Mouse (Mus musculus): ENCODE data around the gene Nradd. TPM values are rescaled to one million over a fixed set of nuclear protein-coding genes. Genes with fewer than 3 reads are reported as not detected.

Nradd gene
- 4.3 and 5.3 TPM in 2 replicates for polyA plus RNA-seq (2015; fragmentation: Nextera tagmentation; extraction: Ambion mirVana)

DNA sequence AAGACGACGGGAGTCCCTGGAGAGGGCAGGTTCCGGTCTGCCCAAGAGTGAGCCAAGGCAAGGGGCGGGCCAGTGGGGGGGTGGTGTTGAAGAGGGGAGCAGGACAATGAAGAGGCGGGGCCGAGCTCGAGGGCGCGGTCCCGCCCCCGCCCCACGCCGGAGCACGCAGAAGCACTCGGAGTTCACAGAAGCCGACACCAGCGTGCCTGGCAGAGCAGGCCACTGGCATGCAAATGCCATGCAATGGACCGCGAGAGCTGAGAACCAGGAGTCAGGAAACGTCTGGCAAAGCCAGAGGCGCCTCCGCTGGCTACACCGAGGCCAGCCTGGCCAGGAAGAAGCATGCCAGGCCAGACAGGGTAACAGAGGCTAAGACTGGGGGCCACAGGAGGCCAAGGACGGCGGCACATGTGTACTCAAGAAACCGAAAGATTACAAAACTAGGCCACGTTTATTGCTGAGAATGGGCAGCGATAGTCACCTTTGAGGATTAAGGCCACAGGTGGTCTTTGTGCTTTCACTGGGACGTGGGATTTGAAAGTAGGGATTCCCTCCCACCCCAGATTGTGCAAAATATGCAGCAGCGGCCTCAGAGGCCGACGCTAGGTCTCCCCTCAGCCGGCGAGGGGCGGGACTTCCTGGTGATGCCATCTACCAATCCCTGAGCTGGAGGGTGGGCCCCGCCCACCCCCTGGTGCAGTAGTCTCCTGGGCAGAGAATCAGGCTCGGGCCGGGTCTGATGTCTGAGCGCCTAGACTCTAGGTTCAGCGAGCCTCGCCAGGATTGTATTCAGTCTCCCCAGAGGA lies at the start of gene Nradd:
Gene Nradd, minus strand, starts transcription at position 92 of the 806 bp plus-strand sequence.
- DNase-seq (ENCODE audit: low spot score): peak; percentile 22

- no peak for DNase-seq (ENCODE audit: low spot score)
Observed at GRCm38 (mm10) chr9:110673107-110673752, 49.0 kb upstream of the Nradd start.

- peak; percentile 43 for DNase-seq (ENCODE audit: low spot score)
Observed at GRCm38 (mm10) chr9:110672462-110673106, 48.3 kb upstream of the Nradd start.

GRCm38 (mm10) chr9:110669785-110670184 lies 45.5 kb upstream of the Nradd start:
- no peak for DNase-seq (ENCODE audit: low spot score)

GRCm38 (mm10) chr9:110668601-110669293 lies 44.5 kb upstream of the Nradd start:
- DNase-seq (ENCODE audit: low spot score): no peak

- DNase-seq (ENCODE audit: low spot score): peak; percentile 27
Observed at GRCm38 (mm10) chr9:110667219-110667836, 43.1 kb upstream of the Nradd start.

DNA sequence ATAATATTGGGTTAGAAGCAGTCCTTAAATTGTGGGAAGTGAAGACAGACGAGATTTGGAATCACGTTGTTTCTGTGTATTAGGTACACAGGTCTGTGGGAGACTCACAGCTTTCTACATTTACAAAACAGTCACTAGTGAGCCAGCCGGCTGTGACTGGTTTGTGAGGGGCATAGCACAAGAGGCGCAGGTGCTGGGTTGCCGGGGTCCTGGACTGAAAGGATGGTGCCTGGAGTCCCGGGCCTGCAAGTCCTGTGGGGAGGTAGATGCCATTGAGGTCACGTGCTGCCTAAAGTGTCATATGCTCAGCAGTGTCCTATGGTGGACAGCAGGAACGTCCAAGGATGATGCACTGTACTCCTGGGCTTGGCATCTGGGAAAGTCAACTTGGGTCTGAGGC lies 42.1 kb upstream of the Nradd start:
- DNase-seq (ENCODE audit: low spot score): peak; percentile 27

DNA sequence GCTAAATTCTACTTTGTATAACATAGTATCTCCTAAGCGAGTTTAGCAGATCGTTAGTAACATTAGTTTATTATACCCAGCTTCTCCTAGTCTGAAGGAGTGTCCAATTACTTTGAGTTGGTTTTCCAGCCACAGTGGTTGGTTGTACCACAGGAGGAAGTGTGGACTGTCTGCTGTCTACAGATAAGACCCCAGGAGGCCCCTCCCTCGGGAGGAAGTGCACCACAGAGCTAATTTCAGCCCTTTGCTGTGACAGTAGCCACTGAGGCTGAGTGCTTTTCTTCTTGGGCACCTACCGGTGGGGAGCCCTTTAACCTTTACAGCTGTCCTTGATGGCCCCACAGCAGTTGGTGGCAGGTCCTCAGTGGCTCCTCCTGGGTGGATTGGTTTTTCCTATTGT lies 41.7 kb upstream of the Nradd start:
- peak; percentile 35 for DNase-seq (ENCODE audit: low spot score)

- no peak for DNase-seq (ENCODE audit: low spot score)
Observed at GRCm38 (mm10) chr9:110662844-110663243, 38.6 kb upstream of the Nradd start.

- DNase-seq (ENCODE audit: low spot score): no peak
Observed at GRCm38 (mm10) chr9:110660856-110661612, 36.8 kb upstream of the Nradd start.

DNA sequence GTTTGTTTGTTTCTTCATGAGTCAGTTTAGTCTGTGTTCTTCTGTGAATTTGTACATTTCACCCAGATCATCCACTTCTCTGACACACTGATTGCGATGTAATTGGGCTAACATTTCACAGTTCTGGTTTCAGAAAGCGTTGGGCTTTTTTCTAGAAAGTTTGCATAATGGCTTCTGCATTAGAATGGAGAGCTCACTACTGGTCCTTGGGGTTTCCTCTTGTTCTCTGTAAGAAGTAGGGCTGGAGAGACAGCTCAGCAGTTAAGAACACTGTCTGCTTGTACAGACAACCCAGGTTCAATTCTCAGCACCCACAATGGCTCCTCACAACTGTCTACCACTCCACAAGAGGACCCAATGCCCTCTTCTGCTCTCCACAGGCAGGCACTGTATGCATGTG lies 36.0 kb upstream of the Nradd start:
- no peak for DNase-seq (ENCODE audit: low spot score)

- no peak for DNase-seq (ENCODE audit: low spot score)
Observed at GRCm38 (mm10) chr9:110659521-110659920, 35.3 kb upstream of the Nradd start.

- peak; percentile 55 for DNase-seq (ENCODE audit: low spot score)
Observed at GRCm38 (mm10) chr9:110657474-110658078, 33.3 kb upstream of the Nradd start.

DNA sequence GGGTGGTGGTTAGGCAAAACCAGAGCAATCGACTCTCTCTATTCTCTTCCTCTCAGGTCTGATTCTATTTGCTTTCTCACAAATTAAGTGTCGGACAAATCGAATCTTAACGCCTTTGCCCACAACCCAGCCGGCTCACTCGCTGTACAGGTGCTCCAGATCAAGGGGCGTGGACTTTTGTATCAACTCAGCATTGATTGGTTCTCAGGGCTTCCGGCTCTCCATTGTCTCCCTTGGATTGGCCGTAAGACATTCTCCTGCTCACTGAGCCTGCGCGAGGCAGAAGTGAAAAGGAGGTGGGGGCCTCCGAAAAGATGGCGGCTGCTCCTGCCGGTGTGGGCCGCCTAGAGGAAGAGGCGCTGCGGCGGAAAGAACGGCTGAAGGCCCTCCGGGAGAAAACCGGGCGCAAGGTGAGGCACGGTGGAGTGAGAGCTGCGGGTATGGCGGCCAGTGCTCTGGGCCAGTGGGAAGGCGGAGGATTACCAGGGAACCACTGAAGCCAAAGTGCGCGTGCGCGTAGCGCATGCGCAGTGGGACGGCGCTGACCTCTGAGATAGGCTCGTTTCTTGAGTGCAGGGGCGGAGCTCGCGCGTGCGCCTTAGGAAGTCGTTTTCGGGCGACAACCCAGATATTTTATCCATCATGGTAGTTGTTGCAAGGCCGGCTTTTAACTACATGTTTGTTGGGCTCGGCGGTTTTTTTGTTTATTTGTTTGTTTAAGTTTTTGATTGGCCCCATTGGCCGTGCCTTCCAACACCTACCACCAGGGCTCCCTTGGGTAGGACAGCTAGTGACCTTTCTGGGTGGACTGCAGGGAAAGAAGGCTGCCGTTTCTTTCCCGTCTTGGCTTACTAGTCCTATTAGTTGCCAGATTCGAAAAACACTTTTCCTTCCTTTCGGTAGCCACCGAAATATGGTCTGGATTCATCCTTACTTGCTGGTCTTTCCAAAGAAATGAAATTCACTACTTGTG lies 32.3 kb upstream of the Nradd start, which contains the start of gene Ccdc12:
Gene Ccdc12, plus strand, starts transcription at position 255 of the 973 bp plus-strand sequence.
- DNase-seq (ENCODE audit: low spot score): peak; percentile 97

- DNase-seq (ENCODE audit: low spot score): no peak
Observed at GRCm38 (mm10) chr9:110655651-110656007, 31.4 kb upstream of the Nradd start.

GRCm38 (mm10) chr9:110654726-110655650 lies 30.7 kb upstream of the Nradd start:
- no peak for DNase-seq (ENCODE audit: low spot score)

GRCm38 (mm10) chr9:110653655-110654461 lies 29.6 kb upstream of the Nradd start, which contains the start of gene Nbeal2:
Gene Nbeal2, minus strand, starts transcription at chr9:110654161.
- DNase-seq (ENCODE audit: low spot score): peak; percentile 70

Data from thymus, postnatal 0 days (tissue).